Mouse (Mus musculus) liver, postnatal 0 days (tissue): ENCODE results near the gene Fbxo22. TPM values are rescaled to one million over a fixed set of nuclear protein-coding genes. Genes with fewer than 3 reads are reported as not detected.

ENCODE experiments used
- ATAC-seq: fragments of 200-750 bp; cut with Nextera tagmentation; 2 replicates; pipeline ENCODE4 v1.8.0; 2017; ENCODE audit warnings: mild to moderate bottlenecking, moderate library complexity
- DNase-seq: peaks from one replicate; pipeline ENCODE4 v3.0.0-alpha.2; 2016
- H3K27ac ChIP-seq: fragments of 300-500 bp; sonication (generic); 2 replicates; pipeline ENCODE4 v1.5.1; 2014; ENCODE audit warnings: antibody characterized with exemption, moderate library complexity, mild to moderate bottlenecking, low read depth
- H3K27me3 ChIP-seq: fragments of 300-500 bp; sonication (generic); 2 replicates; pipeline ENCODE4 v1.6.1; 2014; ENCODE audit warnings: low read length, control low read depth, mixed read lengths; ENCODE audit not compliant: insufficient read depth
- H3K36me3 ChIP-seq: fragments of 300-500 bp; sonication (generic); replicated peaks from 2 replicates; pipeline ENCODE4 v1.6.1; 2014; ENCODE audit warnings: mild to moderate bottlenecking, control low read depth, low read length, moderate library complexity, mixed read lengths; ENCODE audit not compliant: insufficient read depth
- H3K4me1 ChIP-seq: fragments of 300-500 bp; sonication (generic); 2 replicates; pipeline ENCODE4 v1.6.1; 2014; ENCODE audit warnings: antibody characterized with exemption, mild to moderate bottlenecking, control low read depth; ENCODE audit not compliant: insufficient read depth
- H3K4me2 ChIP-seq: fragments of 300-500 bp; sonication (generic); 2 replicates; pipeline ENCODE4 v1.6.1; 2014; ENCODE audit warnings: low read depth, mild to moderate bottlenecking, low read length, moderate library complexity, mixed read lengths
- H3K4me3 ChIP-seq: fragments of 300-500 bp; sonication (generic); 2 replicates; pipeline ENCODE4 v1.5.1; 2014; ENCODE audit warnings: low read depth, low read length
- H3K9ac ChIP-seq: fragments of 300-500 bp; sonication (generic); replicated peaks from 2 replicates; pipeline ENCODE4 v1.6.1; 2014; ENCODE audit warnings: mild to moderate bottlenecking, moderate library complexity
- H3K9me3 ChIP-seq: fragments of 300-500 bp; sonication (generic); 2 replicates; pipeline ENCODE4 v1.6.1; 2016; ENCODE audit warnings: mild to moderate bottlenecking, control low read depth, low read length, mixed read lengths
- CTCF ChIP-seq: sonication (generic); IDR thresholded peaks from 2 replicates; pipeline ENCODE4 v1.5.1; 2016; ENCODE audit warnings: antibody characterized with exemption, low read depth
- EP300 ChIP-seq: IDR thresholded peaks from 2 replicates; pipeline ENCODE4 v1.6.1; 2016; ENCODE audit warnings: antibody characterized with exemption, low read depth, mild to moderate bottlenecking
- WGBS: fragments of 180-500 bp; shearing (Covaris S2); extraction: QIAGEN DNeasy Blood & Tissue Kit; methylation state at CpG from one replicate; pipeline ENCODE4 v1.1.7; 2014; ENCODE audit not compliant: insufficient replicate concordance; 5-methylcytosine and 5-hydroxymethylcytosine counted together
- polyA plus RNA-seq: library from polyadenylated mRNA; unstranded; fragments of >200 nt; fragmentation: Nextera tagmentation; extraction: Ambion mirVana; gene quantifications from 2 replicates; pipeline ENCODE4 v1.2.1, GENCODE M21; 2015

Fbxo22 gene
- polyA plus RNA-seq, 1 experiment from 2014 or later = 25.0 TPM

DNA sequence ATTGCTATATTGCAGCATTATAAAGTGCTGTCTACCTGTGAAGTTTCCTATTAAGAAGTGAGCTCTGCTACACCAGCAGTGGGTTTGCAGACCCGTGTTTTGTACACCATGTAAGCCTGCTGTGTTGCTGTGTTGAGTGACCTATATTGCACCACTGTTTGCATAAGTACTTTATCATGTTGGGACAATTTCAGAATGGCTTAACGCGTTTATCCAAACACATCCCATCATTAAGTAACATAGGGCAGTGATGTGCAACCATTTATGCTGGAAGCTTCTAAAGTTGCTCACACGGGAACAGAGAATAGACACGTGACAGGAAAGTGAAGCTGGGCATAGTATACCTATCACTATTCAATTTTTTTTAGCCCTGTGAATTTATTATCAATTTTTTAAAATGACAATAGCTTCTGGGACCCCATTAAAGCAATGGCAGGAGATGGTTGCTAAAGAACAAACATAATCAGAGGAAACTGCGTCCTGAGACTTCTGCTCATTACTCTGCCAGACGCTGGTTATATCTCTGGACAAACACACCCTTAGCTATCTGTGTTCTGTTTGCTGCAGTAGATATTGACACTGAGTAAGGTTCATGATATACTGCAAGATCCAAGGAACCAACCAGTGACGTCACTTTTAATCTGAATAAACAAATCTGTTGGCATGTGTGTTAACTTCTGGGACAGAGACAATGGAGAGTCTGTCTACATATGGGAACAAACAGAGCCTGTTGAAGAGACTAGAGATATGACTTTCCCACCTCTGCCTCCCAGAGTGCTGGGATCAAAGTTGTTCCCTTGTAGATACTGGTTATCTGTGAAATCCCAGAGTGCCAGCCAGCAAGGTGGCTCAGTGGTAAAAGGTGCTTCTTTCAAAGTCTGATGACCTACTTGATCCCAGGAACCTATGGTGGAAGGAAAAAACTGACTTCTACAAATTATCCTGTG is 55.9 kb downstream of the Fbxo22 start:
- DNase-seq (no peak), ATAC-seq (peak; percentile 95)
- 51% methylated on average over 8 of the region's 8 CpGs for WGBS
- H3K27ac ChIP-seq = peak overlapping the region; percentile 62
- no peaks in the 10 kb centered on the region for H3K27me3 ChIP-seq
- no peak overlapping the region for H3K4me2 ChIP-seq
- no peaks in the 10 kb centered on the region for H3K36me3 ChIP-seq
- H3K9me3 ChIP-seq = no peaks in the 10 kb centered on the region
- no peak overlapping the region for H3K9ac ChIP-seq
- H3K4me3 ChIP-seq = no peak overlapping the region
- no peaks in the 10 kb centered on the region for H3K4me1 ChIP-seq
- TF ChIP-seq CTCF (no peak), EP300 (peak; percentile 38; the same call in 1 of the 2 replicates)

DNA sequence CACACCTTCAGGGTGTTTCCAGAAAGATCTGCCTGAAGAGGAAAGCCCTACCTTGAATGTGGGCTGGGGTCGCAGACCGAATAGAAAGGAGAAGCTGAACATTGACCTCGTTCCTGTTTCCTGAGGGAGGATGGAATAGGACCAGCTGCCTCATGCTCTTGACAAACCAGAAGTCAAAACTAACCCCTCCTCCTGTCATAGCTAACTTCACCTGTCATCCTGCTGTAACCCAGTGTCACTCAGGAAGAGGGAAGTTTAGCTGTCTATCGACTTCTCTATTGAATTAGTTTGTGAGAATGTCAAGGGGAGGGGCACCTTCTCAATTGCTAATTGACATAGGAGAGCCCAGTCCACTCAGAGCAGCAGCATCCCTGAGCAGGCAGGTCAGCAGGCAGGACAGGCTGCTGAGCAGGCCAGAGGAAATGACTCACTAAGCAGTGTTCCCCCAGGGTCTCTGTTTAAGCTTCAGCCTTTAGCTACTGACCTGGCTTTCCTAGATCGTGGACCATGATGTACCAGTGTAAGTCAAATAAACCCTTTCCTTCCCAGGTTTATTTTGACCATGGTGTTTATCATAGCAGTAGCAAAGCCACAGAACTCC is 63.3 kb downstream of the Fbxo22 start:
- H3K9me3 ChIP-seq = no peaks in the 10 kb centered on the region
- no peak for DNase-seq
- TF ChIP-seq EP300 (no peak), CTCF (no peak)
- no peaks in the 10 kb centered on the region for H3K27me3 ChIP-seq
- H3K4me2 ChIP-seq = no peak overlapping the region
- no peak overlapping the region for H3K9ac ChIP-seq
- no peaks in the 10 kb centered on the region for H3K4me1 ChIP-seq
- ATAC-seq = no peak
- no peak overlapping the region for H3K4me3 ChIP-seq
- 23% methylated on average over 5 of the region's 5 CpGs for WGBS
- no peaks in the 10 kb centered on the region for H3K36me3 ChIP-seq
- no peak overlapping the region for H3K27ac ChIP-seq

DNA sequence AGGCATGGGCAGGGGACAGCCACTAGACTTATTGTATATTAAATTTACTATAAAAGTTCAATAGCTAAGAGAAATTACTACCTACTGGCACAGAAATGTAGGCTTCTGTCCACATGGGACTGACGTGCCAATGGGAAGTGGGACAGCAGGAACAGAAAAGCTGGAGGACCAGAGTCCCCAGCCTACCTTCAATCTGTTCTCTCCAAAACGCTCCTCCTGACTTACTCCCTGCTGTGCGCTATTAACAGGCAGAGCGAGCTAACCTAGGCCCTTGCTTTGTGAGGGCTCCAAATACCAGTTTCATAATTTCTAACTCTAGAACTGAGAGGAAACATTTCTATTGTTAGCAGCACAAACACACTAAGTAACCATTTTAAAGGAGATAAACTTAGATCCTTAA is 65.2 kb downstream of the Fbxo22 start:
- Histone ChIP-seq H3K9me3 (no peaks in the 10 kb centered on the region), H3K9ac (no peak overlapping the region), H3K4me3 (no peak overlapping the region), H3K27me3 (no peaks in the 10 kb centered on the region), H3K4me2 (no peak overlapping the region), H3K4me1 (no peaks in the 10 kb centered on the region; the same call in 1 of the 2 replicates), H3K36me3 (no peaks in the 10 kb centered on the region), H3K27ac (no peak overlapping the region)
- WGBS = 75% methylated on average over 4 of the region's 4 CpGs
- TF ChIP-seq EP300 (no peak), CTCF (no peak)
- ATAC-seq (no peak), DNase-seq (no peak)

Other genes with a start within 250 kb of the Fbxo22 start
- gene Chrna5, start 228.0 kb upstream of the Fbxo22 start, polyA plus RNA-seq = not detected in 2 replicates
- not detected in 2 replicates for gene Chrna3, start 182.4 kb upstream of the Fbxo22 start, polyA plus RNA-seq
- not detected in 2 replicates for gene Chrnb4, start 160.1 kb upstream of the Fbxo22 start, polyA plus RNA-seq
- 7.7 and 8.3 TPM in 2 replicates for gene Ube2q2, start 60.1 kb upstream of the Fbxo22 start, polyA plus RNA-seq
- gene Nrg4, start 117.9 kb downstream of the Fbxo22 start, polyA plus RNA-seq = 4.8 and 6.6 TPM in 2 replicates
- not detected in 2 replicates for gene Tmem266, start 118.0 kb downstream of the Fbxo22 start, polyA plus RNA-seq